Mouse (Mus musculus): ENCODE data around the gene Ccpg1. TPM values are rescaled to one million over a fixed set of nuclear protein-coding genes. Genes with fewer than 3 reads are reported as not detected.

Gene Ccpg1
- 92.7 and 97.7 TPM in 2 replicates for total RNA-seq (2021)
- long read RNA-seq, experiment 1, transcript Ccpg1-202 (9 exons, 2,969 nt) = minor isoform, 24 of 136 reads
- long read RNA-seq, experiment 1, transcript Ccpg1-201 (9 exons, 3,151 nt) = minor isoform, 15 of 136 reads
- long read RNA-seq, experiment 1, transcript Ccpg1-206 (10 exons, 2,839 nt) = minor isoform, 5 of 136 reads
- long read RNA-seq, experiment 1, transcript Ccpg1-208 (8 exons, 2,939 nt) = major isoform, 73 of 136 reads
- long read RNA-seq, experiment 1, partial matches to known transcripts = 10 of 136 reads
- long read RNA-seq, experiment 1, other reads (novel, unspliced or antisense) = 9 of 136 reads
- long read RNA-seq, experiment 2, transcript Ccpg1-201 (9 exons, 3,151 nt) = minor isoform, 8 of 80 reads
- long read RNA-seq, experiment 2, transcript Ccpg1-208 (8 exons, 2,939 nt) = major isoform, 46 of 80 reads
- long read RNA-seq, experiment 2, transcript Ccpg1-202 (9 exons, 2,969 nt) = minor isoform, 16 of 80 reads
- long read RNA-seq, experiment 2, partial matches to known transcripts = 4 of 80 reads
- long read RNA-seq, experiment 2, other reads (novel, unspliced or antisense) = 3 of 80 reads

DNA sequence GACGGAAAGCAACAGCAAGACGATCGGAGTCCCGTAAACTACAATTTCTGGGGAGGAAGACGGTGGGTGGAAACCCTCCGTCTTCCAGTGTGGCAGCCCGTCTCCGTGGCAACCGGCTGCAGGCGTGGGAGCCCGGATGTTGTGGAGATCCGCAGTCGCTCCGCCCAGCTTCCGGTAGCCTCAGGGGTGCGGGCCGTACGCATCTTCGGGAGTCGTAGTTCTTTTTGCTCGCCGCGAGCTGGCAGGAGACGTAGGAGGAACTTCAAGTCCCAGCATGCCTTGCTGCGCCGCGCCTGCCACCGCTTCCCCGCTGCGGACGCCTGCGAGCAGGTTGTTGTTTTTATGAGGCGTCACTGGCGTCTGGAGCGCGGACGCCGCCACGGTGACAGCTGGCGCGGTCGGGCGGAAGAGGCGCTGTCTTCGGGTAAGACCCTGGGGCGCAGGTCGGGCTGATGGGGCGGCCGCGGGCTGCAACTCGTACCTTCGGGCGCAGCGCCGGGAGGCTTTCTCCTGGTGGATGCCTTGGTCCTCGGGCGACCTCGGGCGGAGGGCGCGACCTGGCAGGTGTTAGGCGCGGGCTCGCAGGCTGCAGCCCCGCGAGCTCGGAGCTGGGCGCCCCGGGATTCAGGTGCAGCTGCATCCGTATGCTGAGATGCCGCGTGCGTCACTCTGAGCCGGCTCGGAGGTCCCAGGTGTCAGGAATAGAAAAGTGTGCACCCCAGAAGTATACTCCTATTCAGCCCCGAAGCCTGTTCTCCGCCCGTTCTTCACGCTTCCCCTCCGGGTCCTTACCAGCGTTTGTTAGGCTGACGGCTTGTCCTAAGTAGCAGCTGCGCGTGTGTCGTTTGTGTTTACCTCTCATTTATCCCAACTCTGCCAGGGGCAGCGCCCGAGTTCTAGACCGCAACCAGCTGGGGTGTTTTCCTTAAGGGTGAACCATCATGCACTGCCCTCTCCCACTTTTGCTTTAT, at the start of gene Ccpg1, which contains the start of gene Ccpg1os:
Gene Ccpg1 (plus strand): TSS at position 180 of the 971 bp plus-strand sequence.
Gene Ccpg1os (minus strand): TSS at position 133 of the 971 bp plus-strand sequence.
- peak; percentile 98 for DNase-seq

DNA sequence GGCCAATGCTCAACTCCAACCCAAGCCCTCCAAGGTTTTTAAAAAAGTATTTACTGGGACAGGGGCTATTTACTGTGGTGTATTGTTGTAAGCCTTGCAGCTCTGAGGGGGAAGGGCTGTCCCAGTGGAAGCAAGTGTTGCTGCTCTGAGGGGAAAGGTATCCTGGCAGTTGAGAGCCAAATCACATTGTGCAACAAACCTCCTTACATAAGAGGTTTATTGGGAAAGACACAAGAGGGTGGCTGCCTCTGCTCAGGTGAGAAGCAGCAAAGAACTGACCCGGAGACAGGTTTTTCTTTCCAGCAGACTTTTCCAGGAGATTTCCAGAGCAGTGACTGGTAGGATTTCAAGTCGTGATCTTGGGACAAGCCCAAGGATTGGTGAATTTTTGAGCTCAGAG, 48.9 kb upstream of the Ccpg1 start:
- DNase-seq = peak; percentile 15

DNA sequence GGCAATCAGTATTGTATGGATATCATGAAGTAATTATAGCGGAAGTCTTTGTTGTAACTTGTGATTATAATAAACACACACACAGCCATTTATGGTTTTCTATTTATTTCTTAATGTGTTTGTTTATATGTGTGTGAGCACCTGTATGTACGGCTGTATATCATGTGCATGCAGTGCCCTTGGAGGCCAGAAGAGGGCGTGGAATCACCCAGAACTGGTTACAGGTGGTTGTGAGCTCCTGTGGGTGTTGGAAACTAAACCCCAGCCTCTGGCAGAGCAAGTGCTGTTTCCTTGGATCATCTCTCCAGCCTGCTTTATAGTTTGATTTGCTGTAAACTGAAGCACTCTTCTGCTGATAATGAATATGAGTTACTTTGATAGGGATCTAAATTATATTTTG, 41.8 kb upstream of the Ccpg1 start:
- DNase-seq = no peak

DNA sequence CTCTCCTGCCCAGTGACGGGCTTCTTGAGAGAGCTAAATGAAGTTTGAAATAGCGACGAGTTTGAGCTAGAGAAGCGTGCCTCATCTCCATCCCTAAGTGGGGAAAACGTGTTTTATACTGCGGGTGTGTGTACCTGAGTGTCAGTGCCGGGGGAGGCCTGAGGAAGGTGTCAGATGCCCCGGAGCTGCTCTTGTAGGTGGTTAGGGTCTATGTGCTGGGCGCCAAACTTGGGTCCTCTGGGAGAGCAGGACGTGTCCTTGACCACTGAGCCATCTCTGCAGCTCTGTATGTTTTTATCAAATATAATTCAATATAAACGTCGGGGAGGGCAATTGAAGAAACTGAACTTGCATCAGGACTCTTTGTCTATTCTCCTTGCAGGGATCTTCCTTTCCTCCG, 40.9 kb upstream of the Ccpg1 start:
- no peak for DNase-seq

DNA sequence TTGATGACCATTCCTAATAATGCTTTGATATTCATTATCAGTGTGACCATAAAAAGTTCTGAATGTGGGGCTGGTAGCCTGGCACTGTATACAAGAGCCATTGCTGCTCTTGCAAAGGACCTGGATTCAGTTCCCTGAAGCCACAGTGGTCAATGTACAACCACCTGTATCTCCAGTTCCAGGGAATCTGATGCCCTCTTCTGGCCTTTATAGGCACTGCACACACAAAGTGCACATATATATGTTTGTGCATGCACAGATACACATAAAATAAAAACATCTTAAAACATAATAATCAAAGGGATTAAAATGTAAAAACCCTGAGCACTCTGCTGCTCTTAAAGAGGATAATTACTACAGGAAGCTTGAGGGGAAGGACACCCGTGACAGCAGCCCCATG, 38.2 kb upstream of the Ccpg1 start:
- no peak for DNase-seq

DNA sequence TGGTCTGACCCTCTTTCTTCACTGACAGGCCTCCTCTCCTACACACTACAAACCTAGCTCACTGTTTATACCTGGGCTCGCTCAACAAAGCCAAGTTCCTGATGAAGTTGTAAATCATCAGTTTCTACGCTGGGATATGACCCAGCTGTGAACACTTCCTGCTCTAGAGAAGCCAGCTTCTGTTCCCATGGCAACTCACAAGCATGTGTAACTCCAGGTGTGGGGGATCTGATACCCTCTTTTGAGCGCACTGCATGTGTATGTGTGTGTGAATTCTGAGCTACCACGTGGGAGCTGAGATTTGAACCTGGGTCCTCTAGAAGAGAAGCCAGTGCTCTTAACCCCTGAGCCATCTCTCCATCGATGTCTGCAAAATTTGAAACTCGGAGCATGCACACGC, 35.7 kb upstream of the Ccpg1 start:
- DNase-seq = no peak

DNA sequence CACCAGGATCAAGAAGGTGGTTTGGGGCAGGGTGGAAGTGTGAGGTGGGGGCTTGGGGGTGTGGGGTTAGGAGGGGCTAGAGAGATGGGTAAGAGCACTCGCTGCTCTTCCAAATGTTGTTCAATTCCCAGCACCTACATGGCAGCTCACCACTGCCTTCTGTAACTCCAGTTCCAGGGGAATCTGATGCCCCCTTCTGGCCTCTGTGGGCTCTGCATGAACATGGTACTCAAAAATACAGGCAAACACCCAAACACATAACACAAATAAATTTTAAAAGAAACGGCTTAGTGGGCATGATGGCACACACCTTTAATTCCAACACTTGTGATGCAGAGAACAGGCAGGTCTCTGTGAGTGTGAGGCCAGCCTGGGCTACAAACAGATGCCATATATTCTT, 30.5 kb upstream of the Ccpg1 start:
- DNase-seq = peak; percentile 55

DNA sequence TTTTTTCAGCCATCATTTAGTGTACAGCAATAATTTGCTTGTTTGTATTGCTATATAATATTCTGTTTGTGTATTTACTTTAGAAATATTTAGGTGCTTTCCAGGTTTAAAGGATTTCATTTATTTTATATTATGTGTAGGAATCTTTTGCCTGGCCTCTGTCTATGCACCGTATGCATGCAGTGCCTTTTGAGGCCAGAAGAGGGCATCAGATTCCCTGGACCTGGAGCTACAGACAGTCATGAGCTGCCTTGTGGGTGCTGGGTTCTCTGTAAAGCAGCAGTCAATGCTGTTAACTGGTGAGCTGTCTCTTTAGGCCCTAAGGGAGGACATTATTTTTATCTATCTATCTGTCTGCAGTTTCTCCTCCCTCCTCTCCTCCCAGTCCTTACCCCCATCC, 29.7 kb upstream of the Ccpg1 start:
- DNase-seq = peak; percentile 70

DNA sequence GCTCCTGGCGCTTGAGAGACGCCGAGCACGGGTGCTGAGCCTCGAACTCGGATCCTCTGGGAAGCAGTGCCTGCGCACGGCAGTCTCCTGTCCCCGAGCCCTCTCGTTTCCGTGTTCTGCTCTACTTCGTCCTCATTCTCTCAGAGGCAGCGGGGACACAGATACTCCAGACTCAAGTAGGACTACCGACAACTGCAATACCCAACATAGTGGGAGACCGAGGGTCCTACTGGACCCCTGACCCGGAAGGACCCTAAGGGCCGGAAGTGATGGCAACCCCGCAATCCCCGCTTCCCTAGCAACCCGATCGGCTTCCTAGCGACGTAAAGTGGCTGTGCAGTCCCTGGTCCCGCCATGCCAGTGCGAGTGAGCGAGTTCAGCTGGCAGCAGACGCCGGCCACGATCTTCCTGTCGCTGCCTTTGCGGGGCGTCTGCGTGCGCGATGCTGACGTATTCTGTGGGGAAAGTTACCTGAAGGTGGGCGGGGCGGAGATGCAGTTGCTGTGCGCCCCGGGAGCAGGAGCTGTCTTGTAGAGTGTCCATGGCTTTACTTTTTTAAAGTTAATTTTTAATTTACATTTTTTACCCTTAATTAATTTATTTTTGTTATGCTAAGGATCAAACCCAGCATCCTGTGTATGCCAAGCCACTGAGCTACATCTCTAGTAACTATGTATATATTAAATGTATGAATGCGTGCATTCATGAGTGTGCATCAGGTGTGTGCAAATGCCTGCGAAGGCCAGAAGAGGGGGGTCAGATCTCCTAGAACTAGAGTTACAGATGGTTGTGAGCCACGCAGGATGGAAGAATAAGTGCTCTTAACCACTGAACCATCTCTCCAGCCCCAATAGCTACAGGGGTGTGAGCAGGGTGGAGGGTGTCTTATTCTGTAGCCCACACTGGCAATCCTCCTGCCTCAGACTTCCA, 26.4 kb upstream of the Ccpg1 start, which contains the start of the genes Dyx1c1 and Gm44503:
Gene Dyx1c1 (plus strand): TSS at position 265 of the 930 bp plus-strand sequence.
Gene Gm44503 (plus strand): TSS at position 332 of the 930 bp plus-strand sequence.
- DNase-seq = peak; percentile 92

DNA sequence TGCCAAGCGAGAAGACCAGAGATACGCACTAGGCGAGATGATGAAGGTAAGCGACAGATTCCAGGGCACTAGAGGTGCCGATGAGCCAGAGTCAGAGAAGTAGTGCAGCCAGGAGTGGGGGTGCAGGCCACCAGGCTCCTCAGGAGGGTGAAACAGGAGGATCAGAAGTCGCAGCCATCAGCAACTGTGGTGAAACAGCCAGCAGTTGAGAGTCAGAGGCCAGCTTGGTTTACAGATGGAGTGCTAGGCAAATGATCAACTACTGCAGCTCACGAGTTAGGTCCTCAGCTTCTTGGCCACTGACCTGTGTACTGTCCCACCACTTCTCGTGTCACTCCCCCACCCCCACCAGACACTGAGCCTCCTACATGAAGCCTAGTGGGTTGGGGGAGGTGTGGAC, 23.9 kb upstream of the Ccpg1 start:
- no peak for DNase-seq

DNA sequence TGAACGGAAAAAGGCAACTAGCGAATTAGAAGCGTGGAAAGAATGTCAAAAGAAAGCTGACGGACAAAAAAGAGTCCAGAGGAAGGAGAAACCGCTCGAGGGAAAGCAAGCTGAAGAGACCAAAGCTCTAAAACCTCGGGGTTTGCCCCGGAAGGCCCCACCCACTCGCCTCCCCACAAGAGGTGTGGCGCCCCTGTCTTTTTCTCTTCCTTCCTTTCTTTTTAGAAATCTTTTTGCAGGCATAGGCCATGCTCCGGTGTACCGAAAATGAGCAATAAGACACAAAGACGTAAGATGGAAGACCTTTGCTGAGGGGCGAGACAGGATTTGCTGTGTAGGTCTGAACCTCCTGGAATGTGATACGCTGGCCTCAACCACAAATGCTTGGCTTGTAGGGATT, 23.3 kb upstream of the Ccpg1 start:
- no peak for DNase-seq

DNA sequence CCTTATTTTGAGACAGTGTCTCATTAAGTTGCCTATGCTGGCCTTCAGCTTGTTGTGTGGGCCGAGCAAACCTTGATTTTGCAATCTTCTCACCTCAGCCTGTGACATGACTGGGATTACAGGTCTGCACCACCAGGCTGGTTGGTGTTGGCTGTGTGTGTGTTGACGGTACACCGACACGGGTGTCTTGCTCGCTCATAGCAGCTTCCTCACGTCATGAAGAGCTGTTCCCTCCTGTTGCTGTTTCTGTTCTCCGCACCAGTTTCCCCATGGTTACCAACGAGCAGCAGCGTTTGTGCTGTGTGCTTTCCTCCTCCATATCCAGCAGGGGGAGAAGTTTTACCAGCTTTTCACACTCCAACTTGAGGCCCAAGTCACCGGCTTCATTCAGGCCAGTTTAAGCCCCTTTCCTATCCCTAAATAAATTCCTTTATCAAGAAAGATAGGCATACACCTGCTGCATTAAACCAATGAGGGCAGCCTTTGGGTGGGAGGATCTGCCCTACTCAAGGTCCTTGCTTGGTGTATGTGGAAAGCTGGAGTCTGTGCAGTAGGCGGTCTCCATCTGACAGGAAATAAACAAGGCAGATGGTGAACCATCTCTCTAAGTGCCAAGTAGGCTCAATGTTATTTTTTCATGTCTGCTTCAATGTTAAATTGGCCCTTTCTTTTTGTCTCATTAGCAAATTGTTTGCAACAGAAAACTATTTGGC, 16.7 kb upstream of the Ccpg1 start:
- DNase-seq = peak; percentile 65

DNA sequence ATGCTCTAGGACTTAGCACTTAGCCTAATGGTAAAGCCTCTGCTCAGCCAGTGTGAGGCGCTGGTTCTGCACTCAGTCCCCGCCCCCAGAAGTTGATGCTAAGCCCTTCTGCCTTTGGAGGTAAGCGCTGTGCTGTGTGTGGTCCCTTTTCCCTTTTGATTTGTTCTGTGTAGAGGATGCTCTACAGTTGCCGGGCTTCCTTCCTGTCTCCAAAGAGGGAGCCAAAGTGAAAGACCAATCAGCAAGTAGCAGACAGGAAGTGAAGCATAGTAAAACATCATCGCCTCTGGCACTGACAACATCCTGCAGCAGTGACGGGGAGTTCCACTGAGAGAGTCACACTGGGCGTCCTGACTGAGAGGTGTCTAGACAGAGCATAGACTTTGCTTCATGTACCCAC, 15.4 kb upstream of the Ccpg1 start:
- DNase-seq = peak; percentile 36

DNA sequence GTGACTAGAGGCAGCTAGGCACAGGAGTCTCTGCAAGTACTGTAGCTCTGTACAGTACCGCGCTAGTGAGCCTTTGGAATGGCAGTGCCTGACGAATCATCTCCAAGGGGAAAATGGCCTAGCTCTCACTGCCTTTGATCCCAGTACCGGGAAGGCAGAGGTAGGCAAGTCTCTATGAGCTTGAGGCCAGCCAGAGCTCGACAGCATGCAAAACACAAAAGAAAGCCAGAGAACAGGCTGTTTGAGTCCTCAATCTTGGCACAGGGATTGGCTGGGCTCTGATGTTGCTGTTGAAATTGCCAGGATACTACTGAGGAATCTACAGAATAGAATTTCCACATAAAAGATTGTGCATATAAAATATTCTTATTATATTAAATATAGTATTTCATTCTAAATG, 12.8 kb upstream of the Ccpg1 start:
- no peak for DNase-seq

DNA sequence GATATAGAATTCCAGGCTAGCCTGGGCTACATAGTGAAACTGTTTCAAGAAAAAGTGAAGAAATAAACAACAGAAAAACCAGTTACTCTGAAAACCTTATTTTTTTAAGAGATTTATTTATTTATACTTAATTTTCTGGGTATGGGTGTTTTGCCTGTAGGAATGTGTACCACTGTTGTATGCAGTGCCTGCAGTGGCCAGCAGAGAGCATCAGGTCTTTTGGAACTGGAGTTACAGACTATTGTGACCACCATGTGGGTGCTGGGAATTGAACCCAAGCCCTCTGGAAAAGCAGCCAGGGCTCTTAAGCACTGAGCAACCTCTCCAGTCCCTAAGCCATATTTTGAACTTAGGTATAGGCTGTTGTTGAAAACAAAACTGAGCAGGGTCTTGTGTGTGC, 12.2 kb upstream of the Ccpg1 start:
- no peak for DNase-seq

DNA sequence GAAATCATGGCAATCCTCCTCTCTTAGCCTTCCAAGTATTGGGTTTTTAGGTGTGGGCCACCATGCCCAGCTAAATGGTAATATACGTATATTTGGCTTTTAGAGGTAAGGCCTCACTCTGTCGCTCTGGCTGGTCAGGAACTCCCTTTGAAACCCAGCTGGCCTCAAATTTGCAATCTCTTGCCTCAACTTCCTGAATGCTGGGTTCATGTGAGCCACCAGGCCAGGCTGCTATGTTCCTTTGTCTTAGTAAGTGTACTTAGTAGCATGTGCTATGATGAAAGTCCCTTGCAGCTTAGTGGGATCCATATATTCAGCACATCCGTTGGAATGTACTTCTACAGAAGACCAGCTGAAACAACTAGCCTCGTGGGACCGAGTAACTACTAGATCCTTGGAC, 10.5 kb upstream of the Ccpg1 start:
- DNase-seq = no peak

DNA sequence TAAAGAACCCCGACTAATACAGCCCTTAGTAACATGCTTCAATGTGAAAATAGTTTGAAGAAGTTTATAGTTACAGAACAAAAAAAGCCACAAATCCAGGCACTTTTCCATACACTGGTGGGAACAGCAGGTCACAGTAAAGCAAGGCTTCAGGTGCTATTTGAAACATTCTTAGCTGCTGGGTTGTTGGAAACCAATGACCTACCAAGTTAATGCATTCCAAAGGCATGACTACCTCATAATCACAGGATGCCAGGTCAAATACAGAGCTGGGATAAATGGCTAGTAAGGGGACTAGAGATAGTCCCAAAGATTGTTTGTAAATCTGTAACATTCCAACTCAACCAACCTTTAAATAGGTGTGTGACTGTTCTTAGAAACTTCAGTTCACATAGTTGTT, 10.0 kb upstream of the Ccpg1 start:
- DNase-seq = no peak

DNA sequence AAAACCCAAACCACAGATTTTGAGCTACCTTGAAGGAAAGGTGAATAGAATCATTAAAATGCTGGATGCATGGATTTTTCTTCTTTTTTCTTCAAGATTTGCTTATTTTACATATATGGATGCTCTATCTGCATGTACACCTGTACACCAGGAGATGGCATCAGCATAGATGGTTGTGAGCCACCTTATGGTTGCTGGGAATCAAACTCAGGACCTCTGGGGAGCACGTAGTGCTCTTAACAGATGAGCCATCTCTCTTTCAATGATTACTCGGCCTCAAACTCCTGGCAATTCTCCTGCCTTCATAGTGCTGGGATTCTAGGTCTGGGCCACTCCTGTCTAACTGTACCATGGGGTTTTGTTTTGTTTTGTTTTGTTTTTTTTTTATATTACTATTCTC, 2.2 kb upstream of the Ccpg1 start:
- DNase-seq = no peak

DNA sequence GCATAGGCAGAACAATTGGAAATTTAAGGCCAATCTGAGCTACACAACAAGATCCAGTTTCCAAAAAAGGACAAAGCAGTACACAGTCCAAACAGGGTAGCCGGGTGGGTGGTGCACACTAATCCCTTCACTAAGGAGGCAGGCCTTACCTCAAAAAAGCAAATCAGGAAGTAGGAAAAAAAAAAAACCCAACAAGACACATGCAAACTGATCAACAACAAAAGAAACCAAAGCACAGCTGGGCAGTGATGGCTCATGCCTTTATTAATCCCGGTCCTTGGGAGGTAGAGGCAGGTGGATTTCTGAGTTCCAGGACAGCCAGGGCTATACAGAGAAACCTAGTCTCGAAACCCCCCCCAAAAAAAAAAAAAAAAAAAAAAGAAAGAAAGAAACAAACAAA, 2.5 kb downstream of the Ccpg1 start:
- DNase-seq = no peak

DNA sequence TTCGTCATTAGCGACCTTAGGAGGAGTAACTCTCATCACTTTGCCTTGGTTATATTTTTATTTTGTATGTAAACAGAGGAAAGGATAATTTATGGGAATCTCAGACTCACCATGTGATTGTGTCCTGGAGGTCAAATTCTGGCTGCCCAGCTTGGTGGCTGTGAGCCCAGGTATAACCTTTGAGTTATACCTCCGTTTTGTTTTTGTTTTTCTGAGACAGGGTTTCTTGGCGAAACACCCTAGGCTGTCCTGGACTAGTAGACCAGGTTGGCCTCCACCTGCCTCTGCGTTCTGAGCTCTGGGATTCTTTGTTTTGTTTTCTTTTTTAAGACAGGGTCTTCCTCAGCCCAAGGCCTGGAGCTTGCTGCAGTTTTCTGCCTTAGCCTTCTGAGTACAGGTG, 3.5 kb downstream of the Ccpg1 start:
- no peak for DNase-seq

DNA sequence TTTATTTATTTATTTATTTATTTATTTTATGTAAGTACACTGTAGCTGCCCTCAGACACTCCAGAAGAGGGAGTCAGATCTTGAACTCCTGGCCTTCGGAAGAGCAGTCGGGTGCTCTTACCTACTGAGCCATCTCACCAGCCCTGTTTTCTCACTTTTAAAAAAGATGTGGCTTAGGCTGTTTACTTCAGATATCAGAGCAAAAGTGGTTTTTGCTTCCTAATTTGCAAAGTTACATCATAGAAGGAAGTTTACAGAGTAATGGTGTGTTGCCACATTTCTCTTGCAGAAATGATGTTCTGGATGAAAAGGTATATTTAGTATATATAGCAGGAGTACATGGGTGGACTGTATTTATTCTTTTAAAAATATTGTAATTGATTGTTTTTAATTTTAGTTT, 6.2 kb downstream of the Ccpg1 start:
- DNase-seq = no peak

Measured in adrenal gland, postnatal 14 days (tissue).